Mouse (Mus musculus) forebrain, embryonic 13.5 days (tissue): ENCODE data around the gene Mt4. TPM values are rescaled to one million over a fixed set of nuclear protein-coding genes. Genes with fewer than 3 reads are reported as not detected.

Experiments used
- ATAC-seq: fragments of 200-750 bp; cut with Nextera tagmentation; 2 replicates; pipeline ENCODE4 v1.8.0; 2017
- H3K27ac ChIP-seq: fragments of 300-500 bp; sonication (generic); 2 replicates; pipeline ENCODE4 v1.5.1; 2015; ENCODE audit warnings: inconsistent platforms, mild to moderate bottlenecking, moderate library complexity
- H3K27me3 ChIP-seq: fragments of 300-500 bp; sonication (generic); 2 replicates; pipeline ENCODE4 v1.6.1; 2015; ENCODE audit warnings: mild to moderate bottlenecking, inconsistent platforms
- H3K36me3 ChIP-seq: fragments of 300-500 bp; sonication (generic); 2 replicates; pipeline ENCODE4 v1.6.1; 2015; ENCODE audit warnings: mild to moderate bottlenecking, inconsistent platforms; ENCODE audit not compliant: poor library complexity, severe bottlenecking
- H3K4me1 ChIP-seq: fragments of 300-500 bp; sonication (generic); 2 replicates; pipeline ENCODE4 v1.6.1; 2015; ENCODE audit warnings: inconsistent platforms
- H3K4me2 ChIP-seq: fragments of 300-500 bp; sonication (generic); 2 replicates; pipeline ENCODE4 v1.6.1; 2015; ENCODE audit warnings: inconsistent platforms, mild to moderate bottlenecking, moderate library complexity
- H3K4me3 ChIP-seq: fragments of 300-500 bp; sonication (generic); 2 replicates; pipeline ENCODE4 v1.5.1; 2015; ENCODE audit warnings: mild to moderate bottlenecking, inconsistent platforms
- H3K9ac ChIP-seq: fragments of 300-500 bp; sonication (generic); 2 replicates; pipeline ENCODE4 v1.6.1; 2015; ENCODE audit warnings: mild to moderate bottlenecking, inconsistent platforms
- H3K9me3 ChIP-seq: fragments of 300-500 bp; sonication (generic); replicated peaks from 2 replicates; pipeline ENCODE4 v1.6.1; 2016; ENCODE audit warnings: inconsistent platforms
- WGBS: fragments of 180-500 bp; shearing (Covaris S2); methylation state at CpG from one replicate; pipeline ENCODE4 v1.1.7; 2015; 5-methylcytosine and 5-hydroxymethylcytosine counted together
- polyA plus RNA-seq: library from polyadenylated mRNA; unstranded; fragments of >200 nt; fragmentation: Nextera tagmentation; extraction: Ambion mirVana; gene quantifications from 2 replicates; pipeline ENCODE4 v1.2.1, GENCODE M21; 2015

Mt4 gene
- polyA plus RNA-seq, 1 experiment from 2014 or later: not detected

DNA sequence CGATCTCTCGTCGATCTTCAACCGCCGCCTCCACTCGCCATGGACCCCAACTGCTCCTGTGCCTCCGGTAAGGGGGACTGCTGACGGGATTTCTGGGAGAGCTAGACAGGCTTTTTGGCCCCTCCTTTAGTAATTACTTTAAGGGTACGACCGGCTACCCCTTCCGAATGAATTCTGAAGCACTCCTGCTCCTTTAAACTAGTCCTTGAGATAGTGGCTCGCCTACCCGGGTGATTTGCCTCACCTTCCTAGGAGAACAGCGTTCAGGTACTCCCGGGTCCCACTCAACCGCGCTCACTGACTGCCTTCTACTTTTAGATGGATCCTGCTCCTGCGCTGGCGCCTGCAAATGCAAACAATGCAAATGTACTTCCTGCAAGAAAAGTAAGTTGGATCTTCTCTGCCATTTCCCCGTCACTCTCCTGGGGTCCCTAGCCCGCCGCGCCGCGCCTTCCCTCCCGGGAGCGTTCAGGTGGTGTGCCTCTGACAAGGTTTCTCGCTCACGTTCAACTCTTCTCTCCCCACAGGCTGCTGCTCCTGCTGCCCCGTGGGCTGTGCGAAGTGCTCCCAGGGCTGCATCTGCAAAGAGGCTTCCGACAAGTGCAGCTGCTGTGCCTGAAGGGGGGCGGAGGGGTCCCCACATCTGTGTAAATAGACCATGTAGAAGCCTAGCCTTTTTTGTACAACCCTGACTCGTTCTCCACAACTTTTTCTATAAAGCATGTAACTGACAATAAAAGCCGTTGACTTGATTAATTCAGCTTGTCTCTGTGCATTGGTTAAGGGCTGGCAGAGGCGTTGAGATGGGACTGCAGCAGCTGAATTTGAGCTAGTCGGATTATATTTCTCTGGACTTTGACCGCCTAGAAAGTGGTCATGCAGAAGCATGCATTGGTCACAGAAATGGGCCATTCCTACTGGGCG, 36.1 kb downstream of the Mt4 start:
- 2% methylated on average over 39 of the region's 39 CpGs for WGBS
- peak; percentile 26; the same call in 1 of the 2 replicates for ATAC-seq
- H3K36me3 ChIP-seq: no peaks in the 10 kb centered on the region
- H3K9me3 ChIP-seq: no peaks in the 10 kb centered on the region
- peak overlapping the region; percentile 51 for H3K4me3 ChIP-seq
- peak overlapping the region; percentile 94 for H3K4me2 ChIP-seq
- peak overlapping the region; percentile 70 for H3K9ac ChIP-seq
- peaks cover 31% of the 10 kb centered on the region for H3K4me1 ChIP-seq
- H3K27me3 ChIP-seq: peaks cover 74% of the 10 kb centered on the region
- no peak overlapping the region for H3K27ac ChIP-seq

- Histone ChIP-seq H3K4me3 (no peak overlapping the region), H3K9me3 (no peaks in the 10 kb centered on the region), H3K27me3 (peaks cover 83% of the 10 kb centered on the region), H3K27ac (no peak overlapping the region), H3K36me3 (no peaks in the 10 kb centered on the region), H3K4me2 (no peak overlapping the region; the same call in 1 of the 2 replicates), H3K9ac (no peak overlapping the region), H3K4me1 (peaks cover 33% of the 10 kb centered on the region)
- no peak for ATAC-seq
- WGBS: 51% methylated on average over 11 of the region's 11 CpGs
Measured at GRCm38 (mm10) chr8:94173848-94174403, 36.9 kb downstream of the Mt4 start.

GRCm38 (mm10) chr8:94174619-94175213, 37.7 kb downstream of the Mt4 start:
- peaks cover 88% of the 10 kb centered on the region for H3K27me3 ChIP-seq

DNA sequence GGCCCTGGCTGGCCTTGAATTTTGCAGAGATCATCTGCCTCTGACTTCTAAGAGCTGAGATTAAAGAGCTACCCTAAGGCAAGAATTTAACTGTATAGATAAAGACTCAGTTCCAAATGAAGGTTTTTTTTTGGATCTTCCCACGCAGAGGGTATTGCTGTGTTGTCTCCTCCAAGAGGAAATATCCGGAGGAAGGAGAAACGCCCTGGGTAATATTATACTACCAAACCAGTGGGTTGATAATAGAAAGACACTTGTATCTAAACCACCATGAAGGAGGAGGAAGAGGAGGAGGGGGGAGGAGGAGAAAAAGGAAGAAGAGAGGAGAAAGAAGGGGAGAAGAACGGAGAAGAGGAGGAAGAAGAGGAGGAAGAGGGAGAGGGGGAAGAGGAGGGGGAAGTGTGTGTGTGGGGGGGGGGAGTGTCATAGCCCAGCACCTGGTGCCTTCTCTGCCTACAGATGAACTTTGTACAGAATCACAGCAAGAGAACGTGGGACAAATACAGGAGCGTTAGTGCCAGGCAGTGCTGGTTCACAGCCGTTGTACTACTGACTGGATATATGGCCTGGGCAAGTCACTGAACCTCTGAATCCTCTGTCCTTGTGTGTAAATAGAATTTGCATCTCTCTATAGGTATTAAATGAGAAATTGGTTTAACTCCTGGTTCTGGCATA, 40.9 kb downstream of the Mt4 start:
- Histone ChIP-seq H3K9ac (no peak overlapping the region), H3K36me3 (no peaks in the 10 kb centered on the region)
- 68% methylated on average over 7 of the region's 7 CpGs for WGBS

More at GRCm38 (mm10) chr8:94174619-94175213, 37.7 kb downstream of the Mt4 start:
- no peak overlapping the region for H3K9ac ChIP-seq
- H3K4me3 ChIP-seq: no peak overlapping the region
- H3K27ac ChIP-seq: no peak overlapping the region
- 18% methylated on average over 7 of the region's 7 CpGs for WGBS
- H3K9me3 ChIP-seq: no peaks in the 10 kb centered on the region
- no peaks in the 10 kb centered on the region for H3K36me3 ChIP-seq
- H3K4me1 ChIP-seq: peaks cover 41% of the 10 kb centered on the region
- no peak for ATAC-seq
- no peak overlapping the region for H3K4me2 ChIP-seq

GRCm38 (mm10) chr8:94178857-94179712, 42.1 kb downstream of the Mt4 start, which contains the start of gene Mt1:
TSS of gene Mt1 (plus strand) at chr8:94179082.
- H3K4me3 ChIP-seq: peak within 1 kb of the TSS; percentile 43
- no peaks in the 10 kb centered on the region for H3K9me3 ChIP-seq
- peak within 1 kb of the TSS; percentile 62 for H3K9ac ChIP-seq
- peak; percentile 87 for ATAC-seq
- under 1% methylated on average over 50 of the region's 50 CpGs for WGBS
- H3K27me3 ChIP-seq: peaks cover 86% of the 10 kb centered on the region
- H3K4me1 ChIP-seq: peaks cover 33% of the 10 kb centered on the region
- H3K36me3 ChIP-seq: no peaks in the 10 kb centered on the region
- peak within 1 kb of the TSS; percentile 76 for H3K4me2 ChIP-seq
- H3K27ac ChIP-seq: no peak within 1 kb of the TSS

More for the DNA sequence above, 40.9 kb downstream of the Mt4 start:
- Histone ChIP-seq H3K27me3 (peaks cover 86% of the 10 kb centered on the region), H3K4me2 (no peak overlapping the region), H3K4me3 (no peak overlapping the region), H3K4me1 (peaks cover 36% of the 10 kb centered on the region), H3K27ac (no peak overlapping the region), H3K9me3 (no peaks in the 10 kb centered on the region)
- ATAC-seq: no peak

DNA sequence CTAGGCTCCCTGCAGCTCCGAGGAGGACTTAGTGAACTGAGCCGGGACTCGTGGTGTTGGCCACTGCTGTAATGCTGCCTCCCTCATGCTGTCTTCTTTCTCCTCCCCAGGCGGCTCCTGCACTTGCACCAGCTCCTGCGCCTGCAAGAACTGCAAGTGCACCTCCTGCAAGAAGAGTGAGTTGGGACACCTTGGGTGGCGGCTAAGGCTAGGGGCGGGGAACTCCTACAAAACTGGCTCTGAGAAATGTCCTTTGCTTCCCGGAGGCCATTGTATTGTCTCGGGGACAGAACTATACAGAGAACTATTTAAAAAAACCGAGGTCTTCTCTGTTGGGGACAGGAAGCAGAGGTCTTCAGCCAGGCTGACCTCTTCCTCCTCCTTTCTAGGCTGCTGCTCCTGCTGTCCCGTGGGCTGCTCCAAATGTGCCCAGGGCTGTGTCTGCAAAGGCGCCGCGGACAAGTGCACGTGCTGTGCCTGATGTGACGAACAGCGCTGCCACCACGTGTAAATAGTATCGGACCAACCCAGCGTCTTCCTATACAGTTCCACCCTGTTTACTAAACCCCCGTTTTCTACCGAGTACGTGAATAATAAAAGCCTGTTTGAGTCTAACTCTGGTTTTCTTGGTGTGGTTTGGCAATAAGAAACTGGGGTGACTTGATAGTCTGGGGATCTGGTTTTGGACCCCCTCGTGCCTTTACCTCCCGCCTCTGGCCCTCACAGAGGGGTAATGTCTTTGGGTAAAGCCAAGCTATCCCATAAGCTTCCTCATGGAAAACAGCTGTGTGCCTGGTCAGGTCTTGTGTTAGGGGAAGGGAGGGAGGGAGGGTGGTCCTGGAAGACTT, 42.9 kb downstream of the Mt4 start:
- ATAC-seq: no peak
- Histone ChIP-seq H3K36me3 (no peaks in the 10 kb centered on the region), H3K9me3 (no peaks in the 10 kb centered on the region), H3K4me1 (peaks cover 28% of the 10 kb centered on the region), H3K4me2 (peak overlapping the region; percentile 76), H3K9ac (peak overlapping the region; percentile 62), H3K27me3 (peaks cover 86% of the 10 kb centered on the region), H3K4me3 (peak overlapping the region; percentile 43), H3K27ac (no peak overlapping the region)
- WGBS: 3% methylated on average over 25 of the region's 25 CpGs

- Histone ChIP-seq H3K9me3 (no peaks in the 10 kb centered on the region), H3K27me3 (peaks cover 85% of the 10 kb centered on the region), H3K27ac (no peak overlapping the region), H3K4me1 (peaks cover 27% of the 10 kb centered on the region), H3K4me2 (peak overlapping the region; percentile 76; the same call in 1 of the 2 replicates), H3K36me3 (no peaks in the 10 kb centered on the region), H3K4me3 (no peak overlapping the region; the same call in 1 of the 2 replicates), H3K9ac (no peak overlapping the region)
- no peak for ATAC-seq
- 87% methylated on average over 1 of the region's 1 CpGs for WGBS
Measured at GRCm38 (mm10) chr8:94180561-94180908, 43.5 kb downstream of the Mt4 start.

DNA sequence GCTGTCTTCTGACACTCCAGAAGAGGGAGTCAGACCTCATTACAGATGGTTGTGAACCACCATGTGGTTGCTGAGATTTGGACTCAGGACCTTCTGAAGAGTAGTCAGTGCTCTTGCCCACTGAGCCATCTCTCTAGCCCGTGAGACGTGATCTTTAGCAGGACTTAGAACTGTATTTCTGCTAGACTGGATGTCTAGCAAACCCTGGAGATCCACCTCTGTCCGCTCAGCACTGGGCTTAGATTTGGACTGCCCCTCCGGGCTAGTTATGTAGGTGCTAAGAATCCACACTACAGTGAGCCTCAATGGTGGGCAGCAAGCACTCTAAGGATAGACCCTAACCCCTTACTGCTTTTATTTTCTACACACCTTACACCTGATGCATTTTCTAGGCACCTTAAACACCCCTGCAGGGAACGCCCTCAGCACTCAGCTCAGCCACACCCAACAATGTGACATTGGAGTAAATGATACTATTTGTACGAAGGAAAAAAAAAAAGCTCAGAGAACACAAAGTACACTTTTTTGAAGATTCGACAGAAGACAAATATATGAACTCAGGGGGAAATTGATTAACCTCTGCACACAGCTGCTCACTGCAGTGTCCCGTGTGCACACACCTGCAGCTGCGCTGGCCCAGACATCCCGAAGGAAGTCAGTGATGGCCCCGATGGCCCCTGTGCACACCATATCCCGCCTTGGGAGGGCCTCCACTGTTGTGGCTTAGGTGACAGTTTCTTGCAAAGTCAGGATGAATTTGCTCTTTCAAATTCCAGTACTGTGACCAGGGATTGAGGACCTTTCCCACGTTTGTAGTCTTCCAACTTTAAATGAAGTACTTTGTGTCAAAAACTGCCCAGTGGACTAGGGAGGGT, 45.3 kb downstream of the Mt4 start:
- WGBS: 69% methylated on average over 13 of the region's 13 CpGs
- no peaks in the 10 kb centered on the region for H3K36me3 ChIP-seq
- ATAC-seq: no peak
- H3K9ac ChIP-seq: no peak overlapping the region
- H3K27me3 ChIP-seq: peaks cover 92% of the 10 kb centered on the region
- H3K9me3 ChIP-seq: no peaks in the 10 kb centered on the region
- H3K4me2 ChIP-seq: peak overlapping the region; percentile 52
- peaks cover 37% of the 10 kb centered on the region for H3K4me1 ChIP-seq
- no peak overlapping the region for H3K27ac ChIP-seq
- H3K4me3 ChIP-seq: peak overlapping the region; percentile 2

GRCm38 (mm10) chr8:94183117-94183516, 46.1 kb downstream of the Mt4 start:
- under 1% methylated on average over 16 of the region's 16 CpGs for WGBS
- H3K9ac ChIP-seq: no peak overlapping the region
- peak overlapping the region; percentile 2 for H3K4me3 ChIP-seq
- no peaks in the 10 kb centered on the region for H3K9me3 ChIP-seq
- no peaks in the 10 kb centered on the region for H3K36me3 ChIP-seq
- peaks cover 91% of the 10 kb centered on the region for H3K27me3 ChIP-seq
- H3K4me1 ChIP-seq: peaks cover 42% of the 10 kb centered on the region
- ATAC-seq: peak; percentile 76
- H3K4me2 ChIP-seq: peak overlapping the region; percentile 52
- no peak overlapping the region for H3K27ac ChIP-seq

DNA sequence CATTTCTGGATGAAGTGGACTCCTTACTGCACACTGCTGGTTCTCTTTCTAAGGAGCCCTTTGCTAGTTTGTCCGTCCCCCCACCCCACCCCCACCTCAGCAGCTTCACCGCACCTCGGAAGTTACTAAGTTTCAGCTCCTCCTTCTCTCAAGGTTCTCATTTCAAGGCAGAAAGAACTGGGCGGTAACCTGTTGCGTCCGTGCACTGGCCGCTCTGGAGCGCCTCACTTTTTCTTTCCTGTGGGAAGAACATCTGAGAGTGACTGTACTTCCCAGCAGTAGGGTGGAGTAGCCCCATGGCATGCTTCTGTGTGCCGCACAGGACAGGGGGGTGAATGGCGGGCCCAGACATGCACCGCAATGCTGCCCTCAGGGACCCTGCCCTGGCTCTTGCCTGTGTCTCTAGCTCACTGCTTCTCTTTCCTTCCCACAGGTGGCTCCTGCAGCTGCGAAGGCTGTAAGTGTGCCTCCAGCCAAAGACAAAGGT, 47.4 kb downstream of the Mt4 start:
- 26% methylated on average over 12 of the region's 12 CpGs for WGBS
- H3K27me3 ChIP-seq: peaks cover 78% of the 10 kb centered on the region
- no peak overlapping the region for H3K27ac ChIP-seq
- no peaks in the 10 kb centered on the region for H3K36me3 ChIP-seq
- H3K9me3 ChIP-seq: no peaks in the 10 kb centered on the region
- no peak overlapping the region for H3K4me3 ChIP-seq
- ATAC-seq: no peak
- H3K9ac ChIP-seq: no peak overlapping the region
- no peak overlapping the region for H3K4me2 ChIP-seq
- H3K4me1 ChIP-seq: peaks cover 36% of the 10 kb centered on the region
